Mouse (Mus musculus): ENCODE results near the gene Zfp329.

Gene Zfp329

GRCm38 (mm10) chr7:12774606-12775005 is 44.1 kb downstream of the Zfp329 start:
- TF ChIP-seq GATA4 (IDR thresholded peaks at IDR 0.05; ENCODE audit: insufficient replicate concordance, low read length), result no peak

- TF ChIP-seq GATA4 (IDR thresholded peaks at IDR 0.05; ENCODE audit: insufficient replicate concordance, low read length), result no peak
Observed at GRCm38 (mm10) chr7:12774111-12774510, 44.5 kb downstream of the Zfp329 start.
